Mouse (Mus musculus): ENCODE data around the gene Hapln3. TPM values are rescaled to one million over a fixed set of nuclear protein-coding genes. Genes with fewer than 3 reads are reported as not detected.

Hapln3 gene
- polyA plus RNA-seq (2015; fragmentation: Nextera tagmentation; extraction: Ambion mirVana), result 0.62 and 0.67 TPM in 2 replicates

GRCm38 (mm10) chr7:79130843-79131444 lies at the start of gene Hapln3:
Gene Hapln3 (minus strand): TSS chr7:79131018.
- 6% methylated on average over 19 of the region's 19 CpGs for WGBS
- H3K4me1 ChIP-seq (replicated peaks; ENCODE audit: control insufficient read depth, insufficient read depth), result no peaks in the 10 kb centered on the region
- peak within 1 kb of the TSS; percentile 18 for H3K4me3 ChIP-seq (ENCODE audit: low read depth, low read length)
- peak within 1 kb of the TSS; percentile 52 for H3K4me2 ChIP-seq (replicated peaks; ENCODE audit: low read depth)
- H3K36me3 ChIP-seq (ENCODE audit: control insufficient read depth, insufficient read depth, low read length), result peaks cover 5% of the 10 kb centered on the region; the same call in 1 of the 2 replicates
- H3K27me3 ChIP-seq (ENCODE audit: control insufficient read depth, insufficient read depth, low read length), result no peaks in the 10 kb centered on the region
- H3K9me3 ChIP-seq (ENCODE audit: control insufficient read depth, low read length), result no peaks in the 10 kb centered on the region
- H3K9ac ChIP-seq (ENCODE audit: low read length), result peak within 1 kb of the TSS; percentile 38
- no peak for TF ChIP-seq EP300 (optimal IDR thresholded peaks at IDR 0.05)
- peak; percentile 12; the same call in 1 of the 2 replicates for TF ChIP-seq CTCF (IDR thresholded peaks at IDR 0.05; ENCODE audit: low read depth)
- H3K27ac ChIP-seq (replicated peaks), result no peak within 1 kb of the TSS
- DNase-seq (ENCODE audit: low spot score) (peak; percentile 22), ATAC-seq (ENCODE audit: low FRiP score, low TSS enrichment) (no peak)

- DNase-seq (ENCODE audit: low spot score) (no peak), ATAC-seq (ENCODE audit: low FRiP score, low TSS enrichment) (no peak)
- H3K27me3 ChIP-seq (ENCODE audit: control insufficient read depth, insufficient read depth, low read length), result no peaks in the 10 kb centered on the region
- H3K9me3 ChIP-seq (ENCODE audit: control insufficient read depth, low read length), result no peaks in the 10 kb centered on the region
- H3K4me1 ChIP-seq (replicated peaks; ENCODE audit: control insufficient read depth, insufficient read depth), result no peaks in the 10 kb centered on the region
- H3K36me3 ChIP-seq (ENCODE audit: control insufficient read depth, insufficient read depth, low read length), result no peaks in the 10 kb centered on the region
- H3K27ac ChIP-seq (replicated peaks), result no peak overlapping the region
- no peak overlapping the region for H3K9ac ChIP-seq (ENCODE audit: low read length)
- no peak overlapping the region for H3K4me2 ChIP-seq (replicated peaks; ENCODE audit: low read depth)
- 71% methylated on average over 3 of the region's 3 CpGs for WGBS
- TF ChIP-seq CTCF (IDR thresholded peaks at IDR 0.05; ENCODE audit: low read depth), result no peak
- no peak overlapping the region for H3K4me3 ChIP-seq (ENCODE audit: low read depth, low read length)
These were observed 43.0 kb upstream of the Hapln3 start for GRCm38 (mm10) chr7:79173800-79174199.

DNA sequence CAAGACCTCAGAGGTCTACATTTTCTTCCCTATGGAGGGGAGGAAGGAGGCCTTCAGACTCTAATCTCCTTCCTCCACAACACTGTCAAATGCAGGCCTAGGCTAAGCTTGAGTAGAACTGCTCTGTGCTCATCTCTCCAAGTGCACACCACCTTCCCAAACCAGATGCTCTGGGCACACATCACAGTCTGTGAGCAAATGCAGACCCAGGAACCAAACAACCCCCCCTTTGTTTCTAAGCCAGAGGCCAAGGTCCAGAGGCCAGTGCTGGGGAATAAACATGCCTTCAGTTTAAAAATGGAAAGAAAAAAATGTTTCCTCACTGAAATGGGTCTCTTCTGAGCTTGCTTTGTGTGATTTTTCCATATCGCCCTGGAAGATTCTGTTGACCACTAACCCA lies 41.0 kb upstream of the Hapln3 start:
- H3K9ac ChIP-seq (ENCODE audit: low read length), result no peak overlapping the region
- ATAC-seq (ENCODE audit: low FRiP score, low TSS enrichment), result no peak
- H3K4me1 ChIP-seq (replicated peaks; ENCODE audit: control insufficient read depth, insufficient read depth), result no peaks in the 10 kb centered on the region
- H3K36me3 ChIP-seq (ENCODE audit: control insufficient read depth, insufficient read depth, low read length), result no peaks in the 10 kb centered on the region
- no peaks in the 10 kb centered on the region for H3K27me3 ChIP-seq (ENCODE audit: control insufficient read depth, insufficient read depth, low read length)
- 72% methylated on average over 1 of the region's 1 CpGs for WGBS
- no peak overlapping the region for H3K4me3 ChIP-seq (ENCODE audit: low read depth, low read length)
- TF ChIP-seq CTCF (IDR thresholded peaks at IDR 0.05; ENCODE audit: low read depth), result no peak
- TF ChIP-seq EP300 (optimal IDR thresholded peaks at IDR 0.05), result no peak
- no peak overlapping the region for H3K27ac ChIP-seq (replicated peaks)
- no peak for DNase-seq (ENCODE audit: low spot score)
- no peak overlapping the region for H3K4me2 ChIP-seq (replicated peaks; ENCODE audit: low read depth)
- H3K9me3 ChIP-seq (ENCODE audit: control insufficient read depth, low read length), result no peaks in the 10 kb centered on the region

DNA sequence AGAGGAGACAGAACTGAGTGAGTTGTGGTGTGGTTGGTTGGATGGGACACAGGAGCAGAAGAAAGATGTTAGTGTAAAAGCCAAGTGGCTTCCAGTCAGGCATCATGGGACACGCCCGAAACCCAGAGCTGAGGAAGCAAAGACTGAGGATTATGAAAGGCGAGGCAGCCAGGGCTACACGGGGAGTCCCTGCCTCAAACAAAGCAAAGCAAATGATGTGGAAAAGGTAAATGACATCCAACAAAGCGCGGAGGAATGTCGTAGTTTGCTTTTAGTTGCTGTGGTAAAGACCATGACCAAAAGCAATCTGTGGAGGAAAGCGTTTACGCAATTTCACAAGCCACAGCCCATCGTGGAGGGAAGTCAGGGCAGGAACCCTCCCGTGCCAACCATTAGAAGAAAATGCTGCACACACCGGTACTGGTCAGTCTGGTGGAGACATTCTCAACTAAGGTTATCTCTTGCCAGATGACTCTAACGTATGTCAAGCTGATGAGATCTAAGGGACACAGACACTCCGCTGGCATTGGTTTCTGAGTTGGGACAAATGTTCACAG lies 36.3 kb upstream of the Hapln3 start:
- no peak for ATAC-seq (ENCODE audit: low FRiP score, low TSS enrichment)
- no peak overlapping the region for H3K4me2 ChIP-seq (replicated peaks; ENCODE audit: low read depth)
- H3K9me3 ChIP-seq (ENCODE audit: control insufficient read depth, low read length), result no peaks in the 10 kb centered on the region
- 64% methylated on average over 14 of the region's 14 CpGs for WGBS
- H3K27ac ChIP-seq (replicated peaks), result no peak overlapping the region
- H3K4me3 ChIP-seq (ENCODE audit: low read depth, low read length), result no peak overlapping the region
- no peak overlapping the region for H3K9ac ChIP-seq (ENCODE audit: low read length)
- no peaks in the 10 kb centered on the region for H3K36me3 ChIP-seq (ENCODE audit: control insufficient read depth, insufficient read depth, low read length)
- no peaks in the 10 kb centered on the region for H3K27me3 ChIP-seq (ENCODE audit: control insufficient read depth, insufficient read depth, low read length)
- H3K4me1 ChIP-seq (replicated peaks; ENCODE audit: control insufficient read depth, insufficient read depth), result no peaks in the 10 kb centered on the region
- TF ChIP-seq EP300 (optimal IDR thresholded peaks at IDR 0.05), result no peak
- TF ChIP-seq CTCF (IDR thresholded peaks at IDR 0.05; ENCODE audit: low read depth), result no peak
- DNase-seq (ENCODE audit: low spot score), result no peak

DNA sequence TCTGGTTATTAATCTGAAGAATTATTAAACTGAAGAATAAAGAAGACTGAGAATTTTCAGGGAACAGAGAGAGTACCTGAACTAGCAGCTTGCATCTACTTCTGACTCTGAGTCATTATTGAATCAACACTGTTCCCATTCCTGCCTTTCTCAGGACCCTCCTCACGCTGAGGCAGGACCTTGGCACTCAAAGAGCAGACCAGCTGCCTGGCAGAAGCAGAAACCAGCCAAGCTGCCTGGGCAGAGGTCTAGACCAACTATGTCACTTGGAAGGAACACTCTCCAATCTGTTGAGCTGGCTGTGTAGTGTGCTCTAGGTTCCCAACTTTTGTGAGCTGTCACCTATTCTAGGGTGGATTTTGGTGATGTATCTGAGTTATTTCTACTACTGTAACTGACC lies 28.6 kb upstream of the Hapln3 start:
- Histone ChIP-seq H3K27me3 (ENCODE audit: control insufficient read depth, insufficient read depth, low read length) (no peaks in the 10 kb centered on the region), H3K27ac (replicated peaks) (no peak overlapping the region), H3K9me3 (ENCODE audit: control insufficient read depth, low read length) (no peaks in the 10 kb centered on the region), H3K4me3 (ENCODE audit: low read depth, low read length) (no peak overlapping the region), H3K4me1 (replicated peaks; ENCODE audit: control insufficient read depth, insufficient read depth) (no peaks in the 10 kb centered on the region), H3K36me3 (ENCODE audit: control insufficient read depth, insufficient read depth, low read length) (no peaks in the 10 kb centered on the region), H3K9ac (ENCODE audit: low read length) (no peak overlapping the region), H3K4me2 (replicated peaks; ENCODE audit: low read depth) (no peak overlapping the region)
- TF ChIP-seq CTCF (IDR thresholded peaks at IDR 0.05; ENCODE audit: low read depth), result no peak
- TF ChIP-seq EP300 (optimal IDR thresholded peaks at IDR 0.05), result no peak
- 50% methylated on average over 1 of the region's 1 CpGs for WGBS
- DNase-seq (ENCODE audit: low spot score) (no peak), ATAC-seq (ENCODE audit: low FRiP score, low TSS enrichment) (no peak)

GRCm38 (mm10) chr7:79149522-79149921 lies 18.7 kb upstream of the Hapln3 start:
- ATAC-seq (ENCODE audit: low FRiP score, low TSS enrichment) (no peak), DNase-seq (ENCODE audit: low spot score) (no peak)
- Histone ChIP-seq H3K27ac (replicated peaks) (no peak overlapping the region), H3K36me3 (ENCODE audit: control insufficient read depth, insufficient read depth, low read length) (no peaks in the 10 kb centered on the region), H3K9me3 (ENCODE audit: control insufficient read depth, low read length) (no peaks in the 10 kb centered on the region), H3K4me2 (replicated peaks; ENCODE audit: low read depth) (no peak overlapping the region), H3K4me1 (replicated peaks; ENCODE audit: control insufficient read depth, insufficient read depth) (no peaks in the 10 kb centered on the region), H3K9ac (ENCODE audit: low read length) (no peak overlapping the region), H3K27me3 (ENCODE audit: control insufficient read depth, insufficient read depth, low read length) (no peaks in the 10 kb centered on the region), H3K4me3 (ENCODE audit: low read depth, low read length) (no peak overlapping the region)
- 41% methylated on average over 6 of the region's 6 CpGs for WGBS
- TF ChIP-seq EP300 (optimal IDR thresholded peaks at IDR 0.05), result no peak
- TF ChIP-seq CTCF (IDR thresholded peaks at IDR 0.05; ENCODE audit: low read depth), result no peak

Measured in stomach, postnatal 0 days (tissue).